Mouse (Mus musculus) T-cell, adult 2 months (primary cell): ENCODE data around the gene Homer2.

Experiments
- DNase-seq: peaks from one replicate; pipeline ENCODE4 v3.0.0; 2022; ENCODE audit warnings: low spot score

Gene Homer2

DNA sequence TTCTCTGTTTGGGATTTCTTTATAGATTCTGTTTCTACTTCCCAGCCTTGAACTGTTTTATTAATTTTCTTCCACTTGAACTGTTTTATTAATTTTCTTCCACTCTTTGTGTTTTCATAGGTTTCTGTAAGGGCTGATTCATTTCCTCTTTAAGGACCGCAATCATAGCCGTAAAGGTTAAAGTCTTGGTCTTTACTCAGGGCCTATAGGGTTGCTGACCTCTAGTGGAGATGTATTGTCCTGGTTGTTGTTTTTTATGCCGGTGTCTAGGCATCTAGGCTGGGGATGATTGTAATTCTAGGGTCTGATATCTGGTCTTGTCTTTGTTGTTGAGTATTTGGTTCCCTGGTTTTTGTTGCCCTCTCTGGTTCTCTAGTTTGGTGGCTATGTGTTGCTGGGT lies 123.8 kb downstream of the Homer2 start:
- DNase-seq, result no peak

DNA sequence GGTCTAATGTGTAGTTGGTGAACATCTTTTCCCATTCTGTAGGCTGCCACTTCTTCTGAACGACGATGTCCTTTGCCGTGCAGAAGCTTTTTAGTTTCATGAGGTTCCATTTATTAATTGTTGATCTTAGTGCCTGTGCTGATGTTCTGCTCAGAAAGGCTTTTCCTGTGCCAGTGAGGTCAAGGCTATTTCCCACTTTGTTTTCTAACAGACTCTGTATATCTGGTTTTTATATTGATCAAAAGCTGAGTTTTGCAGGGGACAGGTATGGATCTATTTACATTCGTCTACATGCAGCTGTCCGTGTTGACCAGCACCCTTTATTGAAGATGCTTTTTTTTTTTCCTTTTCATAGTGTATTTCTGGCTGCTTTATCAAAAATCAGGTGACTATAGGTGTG lies 128.0 kb downstream of the Homer2 start:
- DNase-seq, result no peak

DNA sequence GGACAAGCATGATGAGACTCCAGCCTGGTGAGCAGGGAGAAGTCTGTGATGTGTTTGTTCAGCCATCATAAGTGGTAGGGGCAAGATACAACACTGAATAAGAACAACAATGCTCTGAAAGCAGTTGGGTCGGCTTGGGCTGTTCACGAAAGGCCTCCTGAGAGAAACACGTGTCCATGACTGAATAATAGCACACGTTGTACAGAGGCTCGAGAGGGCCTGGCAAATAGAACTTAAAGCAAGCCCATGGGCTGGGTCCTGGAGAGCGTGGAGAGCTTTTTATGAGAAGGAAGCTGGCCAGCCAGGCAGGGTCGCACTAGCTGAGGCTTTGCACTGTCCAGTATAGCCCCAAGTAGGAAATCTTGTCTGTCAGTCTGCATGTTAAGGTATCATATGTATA lies 128.9 kb downstream of the Homer2 start:
- DNase-seq, result no peak

DNA sequence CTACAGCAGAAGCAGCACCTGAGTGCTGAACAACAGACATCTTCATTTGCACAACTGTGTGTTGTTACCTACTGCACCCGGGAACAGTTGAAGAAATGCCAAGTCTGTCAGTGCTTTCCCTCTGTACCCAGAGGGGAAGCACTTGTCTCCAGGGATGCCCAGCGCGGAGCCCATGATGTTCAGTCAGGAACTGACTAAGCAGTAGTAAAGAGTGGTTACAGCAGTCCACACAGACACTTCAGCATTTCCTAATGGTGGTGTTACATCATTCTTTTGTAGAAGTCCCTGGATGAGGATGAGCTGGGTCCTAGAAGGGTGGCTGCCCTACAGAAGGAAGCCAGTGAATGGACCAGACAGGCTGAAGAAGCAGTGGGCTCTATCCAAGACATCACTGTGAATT lies 129.5 kb downstream of the Homer2 start:
- DNase-seq, result no peak

DNA sequence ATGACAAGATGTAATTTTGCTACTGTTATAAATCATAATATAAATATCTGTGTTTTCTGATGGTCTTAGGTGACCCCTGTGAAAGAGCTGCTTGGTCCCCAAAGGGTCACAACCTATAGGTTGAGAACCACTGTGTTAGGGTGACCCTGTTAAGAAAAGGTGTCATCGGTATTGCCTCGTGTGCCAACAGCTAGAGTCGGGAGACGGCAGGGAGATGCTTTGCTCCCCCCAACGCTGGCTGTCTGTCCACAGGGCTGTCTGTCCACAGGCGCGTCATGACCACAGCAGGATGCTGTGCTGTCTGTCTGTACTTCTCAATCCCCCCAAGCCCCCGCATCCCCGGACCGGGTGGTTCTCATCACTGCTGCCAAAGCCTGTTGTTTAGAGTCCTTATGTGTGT lies 131.7 kb downstream of the Homer2 start:
- no peak for DNase-seq

- DNase-seq, result no peak
Measured at GRCm38 (mm10) chr7:81573821-81574220, 133.5 kb downstream of the Homer2 start.

GRCm38 (mm10) chr7:81573397-81573796 lies 133.9 kb downstream of the Homer2 start:
- DNase-seq, result no peak

DNA sequence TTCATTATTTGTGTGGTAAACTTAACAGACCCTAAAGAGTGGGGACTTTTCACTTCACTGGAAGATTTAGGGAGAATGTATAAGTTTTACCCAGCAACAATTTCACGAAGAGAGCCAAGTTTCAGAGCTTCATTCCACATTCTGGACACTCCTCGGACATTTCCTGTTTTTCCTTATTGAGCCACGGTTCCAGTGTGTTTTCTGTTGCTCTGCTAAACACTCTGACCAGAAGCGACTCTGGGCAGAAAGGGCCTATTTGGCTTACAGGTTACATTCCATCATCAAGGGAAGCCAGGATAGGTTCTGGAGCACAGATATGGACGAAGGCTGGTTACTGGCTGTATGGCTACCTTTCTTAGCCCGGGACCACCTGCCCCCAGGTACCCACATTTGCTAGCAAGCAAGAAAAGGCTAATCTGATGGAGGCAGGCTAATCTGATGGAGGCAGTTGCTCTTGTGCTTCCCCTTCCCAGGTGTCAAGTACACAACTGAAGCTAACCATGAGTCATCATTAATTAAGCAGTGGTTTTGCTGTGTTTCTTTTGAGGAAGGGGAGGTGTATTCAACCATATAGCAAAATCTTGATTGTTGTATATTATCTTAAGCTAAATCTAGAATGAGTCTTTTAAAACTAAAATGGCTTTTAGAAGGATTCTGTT lies 134.6 kb downstream of the Homer2 start:
- DNase-seq, result no peak

- no peak for DNase-seq
Measured at GRCm38 (mm10) chr7:81571941-81572441, 135.3 kb downstream of the Homer2 start.

DNA sequence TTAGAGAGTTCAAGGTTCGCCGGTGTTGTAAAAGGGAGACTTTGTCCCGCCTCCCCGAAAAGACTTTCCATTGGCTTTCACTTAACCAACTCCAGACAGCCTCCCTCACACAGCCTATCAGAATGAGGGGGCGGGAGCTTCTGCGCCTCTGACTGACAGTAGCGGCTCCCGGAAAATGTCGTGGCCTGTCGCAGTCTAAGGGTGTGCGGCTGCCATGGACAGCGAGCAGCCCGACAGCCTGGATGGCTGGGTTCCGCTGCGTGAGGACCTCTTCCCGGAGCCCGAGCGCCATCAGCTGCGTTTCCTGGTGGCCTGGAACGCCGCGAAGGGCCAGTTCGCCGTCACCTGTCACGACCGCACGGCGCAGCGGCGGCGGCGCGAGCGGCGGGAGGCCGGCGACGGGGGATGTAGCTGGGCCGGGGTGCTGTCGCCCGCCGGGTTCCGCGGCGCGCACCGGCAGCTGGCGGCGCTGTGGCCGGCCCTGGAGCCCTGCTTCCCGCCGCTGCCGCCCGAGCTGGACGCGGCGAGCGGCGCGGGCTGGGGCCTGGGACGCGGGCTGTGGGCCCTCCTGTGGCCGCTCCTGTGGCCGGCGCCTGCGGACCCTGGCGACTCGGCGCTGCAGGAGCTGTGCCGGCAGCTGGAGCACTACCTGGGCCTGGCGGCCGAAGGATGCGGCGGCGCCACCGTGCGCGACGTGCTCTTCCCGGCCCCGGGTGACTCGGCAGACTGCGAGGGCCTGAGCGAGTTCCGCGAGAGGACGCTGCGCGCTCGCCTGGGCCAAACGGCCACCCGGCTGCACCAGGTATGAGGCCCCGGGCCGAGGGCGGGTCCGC lies 136.0 kb downstream of the Homer2 start, which contains the start of gene Whamm:
Gene Whamm (plus strand): TSS at position 159 of the 833 bp plus-strand sequence.
- DNase-seq, result peak; percentile 92

- no peak for DNase-seq
Measured at GRCm38 (mm10) chr7:81570752-81571107, 136.6 kb downstream of the Homer2 start.

- DNase-seq, result no peak
Measured at GRCm38 (mm10) chr7:81570271-81570670, 137.1 kb downstream of the Homer2 start.

GRCm38 (mm10) chr7:81569851-81570250 lies 137.5 kb downstream of the Homer2 start:
- DNase-seq, result no peak

- no peak for DNase-seq
Measured at GRCm38 (mm10) chr7:81567396-81567795, 139.9 kb downstream of the Homer2 start.

- DNase-seq, result no peak
Measured at GRCm38 (mm10) chr7:81566892-81567291, 140.4 kb downstream of the Homer2 start, which contains the start of gene Fsd2. Gene Fsd2, minus strand, starts transcription at chr7:81566944.

DNA sequence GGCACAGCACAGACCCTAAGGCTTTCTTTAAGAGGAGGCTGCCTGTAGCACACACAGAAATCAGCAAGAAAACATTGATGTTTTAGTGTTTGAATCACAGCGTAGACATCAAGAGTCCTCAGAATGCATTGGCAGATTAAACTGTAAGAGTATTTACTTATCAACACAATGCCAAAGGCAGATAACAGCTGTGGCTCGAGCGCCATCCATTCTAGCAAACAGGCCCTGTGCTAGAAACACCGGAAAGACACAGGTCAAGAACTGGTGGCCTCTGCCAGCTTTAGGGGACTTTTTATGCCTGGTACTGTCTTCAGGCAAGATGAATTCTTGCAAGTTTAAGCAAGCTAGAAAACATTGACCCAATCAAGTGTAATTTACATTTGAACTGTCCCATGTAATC lies 141.0 kb downstream of the Homer2 start:
- DNase-seq, result no peak

DNA sequence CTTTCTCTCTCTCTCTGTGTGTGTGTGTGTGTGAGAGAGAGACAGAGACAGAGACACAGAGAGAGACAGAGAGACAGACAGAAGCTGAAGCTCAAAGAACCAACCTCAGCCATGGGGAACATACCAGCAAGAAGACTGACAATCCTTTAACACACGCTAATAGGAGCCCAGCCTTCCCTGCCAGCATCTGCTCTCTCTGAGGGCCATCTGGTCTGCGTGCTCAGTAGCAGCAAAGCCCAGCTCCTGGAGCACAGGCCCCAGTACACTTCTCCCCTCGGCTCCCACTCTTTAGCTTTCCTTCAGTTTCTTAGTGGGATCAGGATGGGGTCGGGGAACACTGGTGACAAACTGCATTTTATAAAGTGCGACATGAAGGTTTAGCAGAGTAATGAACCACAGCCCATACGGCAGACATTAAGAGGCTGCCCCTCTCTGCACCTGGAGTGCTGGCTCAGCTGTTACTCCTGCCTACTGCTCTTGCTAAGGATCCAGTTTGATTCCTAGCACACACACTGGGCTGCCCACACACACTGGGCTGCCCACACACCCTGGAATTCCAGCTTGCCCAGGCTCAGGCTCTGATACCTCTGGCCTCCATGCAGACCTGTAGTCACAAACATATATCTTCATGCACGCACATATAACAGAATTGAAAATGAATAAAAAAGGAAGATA lies 141.8 kb downstream of the Homer2 start:
- no peak for DNase-seq

DNA sequence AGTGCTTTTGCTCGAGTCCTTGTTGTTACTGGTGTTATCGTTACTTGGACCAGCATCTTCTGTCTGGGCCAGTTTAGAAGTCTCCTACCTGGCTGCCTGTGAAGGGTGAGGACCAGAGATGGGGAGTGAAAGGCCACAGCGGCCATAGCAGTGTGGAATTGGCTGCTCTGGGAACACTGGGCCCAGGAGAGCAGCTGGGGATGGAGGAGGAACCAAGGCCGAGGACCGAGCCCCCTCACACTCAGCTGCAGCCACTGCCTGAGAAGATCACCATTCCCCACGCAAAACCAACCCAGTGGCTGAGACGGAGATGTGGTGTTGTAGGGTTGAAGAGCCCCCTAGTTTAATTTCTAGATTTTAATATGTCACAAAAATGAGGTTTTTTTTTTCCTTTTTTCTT lies 142.6 kb downstream of the Homer2 start:
- no peak for DNase-seq

- DNase-seq, result no peak
Measured at GRCm38 (mm10) chr7:81563506-81564015, 143.8 kb downstream of the Homer2 start.

- DNase-seq, result no peak
Measured at GRCm38 (mm10) chr7:81561211-81561610, 146.1 kb downstream of the Homer2 start.

DNA sequence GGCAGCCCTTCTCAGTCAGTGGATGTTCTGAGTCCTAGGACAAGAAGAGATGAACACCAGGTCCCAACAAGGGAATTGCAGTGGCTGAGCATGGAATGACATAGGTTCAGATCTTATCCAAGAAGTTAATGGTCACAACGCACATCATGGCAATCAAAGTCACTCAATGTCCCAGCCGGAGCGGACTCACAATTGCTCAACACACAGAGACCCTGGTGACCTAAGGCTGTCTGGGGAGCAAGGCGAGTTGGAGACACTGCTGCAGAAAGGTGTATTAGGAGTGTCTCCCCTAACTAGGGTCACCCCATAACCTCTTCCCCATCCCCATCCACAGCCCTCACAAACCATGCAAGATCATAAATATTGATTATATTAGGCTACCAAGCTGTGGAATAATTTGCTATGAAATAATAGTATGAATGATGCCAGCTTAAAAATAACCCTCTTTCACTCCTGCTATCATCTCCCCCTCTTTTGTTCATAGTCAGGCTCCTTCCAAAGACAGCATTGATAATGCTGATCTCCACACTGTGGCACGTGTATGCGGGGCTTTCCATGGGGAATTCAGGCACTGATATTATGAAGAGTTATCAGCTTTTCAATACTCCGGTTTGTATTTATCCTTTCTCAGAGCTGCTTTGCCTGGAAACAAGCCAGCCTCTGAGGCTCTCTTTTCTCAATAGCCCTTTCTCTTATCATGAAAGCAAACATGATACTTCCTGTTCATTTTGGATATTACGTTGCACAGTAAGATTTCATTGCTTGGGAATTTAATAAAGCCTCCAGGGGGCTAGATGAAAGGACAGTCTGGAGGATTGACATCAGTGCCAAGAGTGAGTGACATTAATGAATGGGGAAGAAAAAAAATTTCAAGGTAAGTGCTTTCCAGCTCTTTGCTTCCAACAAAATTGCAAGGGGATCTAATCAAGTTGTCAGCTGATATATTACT lies 147.0 kb downstream of the Homer2 start:
- DNase-seq, result no peak
